Mouse (Mus musculus) forebrain, embryonic 16.5 days (tissue): ENCODE measurements around the gene Lhpp. TPM values are rescaled to one million over a fixed set of nuclear protein-coding genes. Genes with fewer than 3 reads are reported as not detected.
"Not testable (repeated sequence)": the region's sequence is repeated elsewhere in the genome, so short reads cannot be mapped to it uniquely, and the experiment has no call there.

Experiments
- ATAC-seq: fragments of 200-750 bp; cut with Nextera tagmentation; 2 replicates; pipeline ENCODE4 v1.8.0; 2017; ENCODE audit warnings: mild to moderate bottlenecking, moderate library complexity
- H3K27ac ChIP-seq: fragments of 300-500 bp; sonication (generic); 2 replicates; pipeline ENCODE4 v1.5.1; 2014; ENCODE audit warnings: low read length, control low read depth
- H3K27me3 ChIP-seq: fragments of 300-500 bp; sonication (generic); replicated peaks from 2 replicates; pipeline ENCODE4 v1.6.1; 2014; ENCODE audit warnings: low read length; ENCODE audit not compliant: control insufficient read depth, insufficient read depth
- H3K36me3 ChIP-seq: fragments of 300-500 bp; sonication (generic); 2 replicates; pipeline ENCODE4 v1.6.1; 2014; ENCODE audit not compliant: control insufficient read depth, insufficient read depth
- H3K4me1 ChIP-seq: fragments of 300-500 bp; sonication (generic); replicated peaks from 2 replicates; pipeline ENCODE4 v1.6.1; 2014; ENCODE audit warnings: low read length; ENCODE audit not compliant: control insufficient read depth, insufficient read depth
- H3K4me2 ChIP-seq: fragments of 300-500 bp; sonication (generic); 2 replicates; pipeline ENCODE4 v1.6.1; 2014; ENCODE audit warnings: mild to moderate bottlenecking, low read length, control low read depth
- H3K4me3 ChIP-seq: fragments of 300-500 bp; sonication (generic); replicated peaks from 2 replicates; pipeline ENCODE4 v1.5.1; 2014; ENCODE audit warnings: mild to moderate bottlenecking, low read length, control low read depth
- H3K9ac ChIP-seq: fragments of 300-500 bp; sonication (generic); replicated peaks from 2 replicates; pipeline ENCODE4 v1.6.1; 2014; ENCODE audit warnings: low read depth, low read length, control low read depth
- H3K9me3 ChIP-seq: fragments of 300-500 bp; sonication (generic); 2 replicates; pipeline ENCODE4 v1.6.1; 2016; ENCODE audit warnings: low read length; ENCODE audit not compliant: control insufficient read depth
- WGBS: fragments of 180-500 bp; shearing (Covaris S2); extraction: QIAGEN DNeasy Blood & Tissue Kit; methylation state at CpG from one replicate; pipeline ENCODE4 v1.1.7; 2014; 5-methylcytosine and 5-hydroxymethylcytosine counted together
- polyA plus RNA-seq: library from polyadenylated mRNA; unstranded; fragments of >200 nt; fragmentation: Nextera tagmentation; extraction: Ambion mirVana; gene quantifications from 2 replicates; pipeline ENCODE4 v1.2.1, GENCODE M21; 2015

Gene Lhpp
- polyA plus RNA-seq, 1 experiment from 2014 or later = 31.2 TPM

GRCm38 (mm10) chr7:132656075-132656474 lies 45.6 kb downstream of the Lhpp start:
- Histone ChIP-seq H3K27ac (peak overlapping the region; percentile 24; the same call in 1 of the 2 replicates), H3K27me3 (no peaks in the 10 kb centered on the region), H3K9me3 (no peaks in the 10 kb centered on the region), H3K4me1 (peaks cover 28% of the 10 kb centered on the region), H3K4me3 (no peak overlapping the region), H3K9ac (peak overlapping the region; percentile 1; the same call in 1 of the 2 replicates), H3K4me2 (no peak overlapping the region), H3K36me3 (no peaks in the 10 kb centered on the region)
- ATAC-seq = peak; percentile 78
- 13% methylated on average over 9 of the region's 9 CpGs for WGBS

GRCm38 (mm10) chr7:132656548-132656947 lies 46.1 kb downstream of the Lhpp start:
- Histone ChIP-seq H3K27me3 (no peaks in the 10 kb centered on the region), H3K4me1 (peaks cover 28% of the 10 kb centered on the region), H3K9me3 (no peaks in the 10 kb centered on the region), H3K36me3 (no peaks in the 10 kb centered on the region), H3K4me2 (no peak overlapping the region), H3K9ac (peak overlapping the region; percentile 1; the same call in 1 of the 2 replicates), H3K27ac (no peak overlapping the region), H3K4me3 (no peak overlapping the region)
- 0% methylated on average over 3 of the region's 3 CpGs for WGBS
- ATAC-seq = peak; percentile 63

GRCm38 (mm10) chr7:132657371-132658057 lies 47.1 kb downstream of the Lhpp start:
- Histone ChIP-seq H3K27ac (no peak overlapping the region), H3K36me3 (no peaks in the 10 kb centered on the region), H3K9ac (no peak overlapping the region), H3K4me1 (peaks cover 28% of the 10 kb centered on the region), H3K4me2 (no peak overlapping the region), H3K4me3 (no peak overlapping the region), H3K9me3 (no peaks in the 10 kb centered on the region), H3K27me3 (no peaks in the 10 kb centered on the region)
- 38% methylated on average over 14 of the region's 14 CpGs for WGBS
- ATAC-seq = no peak

- Histone ChIP-seq H3K36me3 (no peaks in the 10 kb centered on the region), H3K27ac (no peak overlapping the region), H3K9ac (no peak overlapping the region), H3K27me3 (no peaks in the 10 kb centered on the region), H3K4me2 (no peak overlapping the region), H3K4me3 (no peak overlapping the region), H3K9me3 (no peaks in the 10 kb centered on the region), H3K4me1 (peaks cover 28% of the 10 kb centered on the region)
- 10% methylated on average over 9 of the region's 9 CpGs for WGBS
- ATAC-seq = no peak
Observed at GRCm38 (mm10) chr7:132658058-132658450, 47.6 kb downstream of the Lhpp start.

GRCm38 (mm10) chr7:132658688-132659087 lies 48.2 kb downstream of the Lhpp start:
- H3K4me3 ChIP-seq = no peak overlapping the region
- ATAC-seq = no peak
- H3K27me3 ChIP-seq = no peaks in the 10 kb centered on the region
- no peaks in the 10 kb centered on the region for H3K36me3 ChIP-seq
- H3K4me1 ChIP-seq = peaks cover 28% of the 10 kb centered on the region
- no peaks in the 10 kb centered on the region for H3K9me3 ChIP-seq
- no peak overlapping the region for H3K4me2 ChIP-seq
- no peak overlapping the region for H3K27ac ChIP-seq
- H3K9ac ChIP-seq = no peak overlapping the region
- WGBS = 77% methylated on average over 5 of the region's 5 CpGs

- 90% methylated on average over 7 of the region's 7 CpGs for WGBS
- no peak overlapping the region for H3K9ac ChIP-seq
- H3K27me3 ChIP-seq = no peaks in the 10 kb centered on the region
- H3K27ac ChIP-seq = no peak overlapping the region
- no peak for ATAC-seq
- no peaks in the 10 kb centered on the region for H3K9me3 ChIP-seq
- no peak overlapping the region for H3K4me3 ChIP-seq
- H3K4me2 ChIP-seq = no peak overlapping the region
- H3K36me3 ChIP-seq = no peaks in the 10 kb centered on the region
- H3K4me1 ChIP-seq = peaks cover 28% of the 10 kb centered on the region
Observed at GRCm38 (mm10) chr7:132659633-132660032, 49.2 kb downstream of the Lhpp start.

GRCm38 (mm10) chr7:132662831-132663230 lies 52.4 kb downstream of the Lhpp start:
- not testable (repeated sequence) for H3K36me3 ChIP-seq, ATAC-seq, H3K4me2 ChIP-seq, H3K27ac ChIP-seq, H3K9me3 ChIP-seq, H3K9ac ChIP-seq, H3K4me3 ChIP-seq, H3K27me3 ChIP-seq
- WGBS = 81% methylated on average over 6 of the region's 6 CpGs
- H3K4me1 ChIP-seq = peaks cover 20% of the 10 kb centered on the region

GRCm38 (mm10) chr7:132664815-132665214 lies 54.4 kb downstream of the Lhpp start:
- Histone ChIP-seq H3K4me1 (peaks cover 13% of the 10 kb centered on the region), H3K9ac (no peak overlapping the region), H3K4me3 (no peak overlapping the region), H3K9me3 (no peaks in the 10 kb centered on the region), H3K27me3 (no peaks in the 10 kb centered on the region), H3K36me3 (no peaks in the 10 kb centered on the region), H3K27ac (no peak overlapping the region), H3K4me2 (no peak overlapping the region)
- WGBS = 56% methylated on average over 6 of the region's 6 CpGs
- ATAC-seq = no peak

- Histone ChIP-seq H3K9me3 (no peaks in the 10 kb centered on the region), H3K4me3 (no peak overlapping the region), H3K36me3 (no peaks in the 10 kb centered on the region), H3K27ac (no peak overlapping the region), H3K4me2 (no peak overlapping the region), H3K9ac (no peak overlapping the region), H3K27me3 (no peaks in the 10 kb centered on the region), H3K4me1 (peaks cover 7% of the 10 kb centered on the region; the same call in 1 of the 2 replicates)
- no peak for ATAC-seq
- WGBS = 6% methylated on average over 8 of the region's 8 CpGs
Observed at GRCm38 (mm10) chr7:132665664-132666382, 55.4 kb downstream of the Lhpp start.
